Comparison of ENCODE assay signal across 9 mouse cellular contexts in genomic region chr4:3081953-3082950, GRCm38 (mm10).
DNase-seq lines count a peak whose midpoint lies in the region; ATAC-seq lines count a peak whose summit lies in the region.
"Had no signal": no experiment of that assay in that cellular context is flagged by ENCODE, and none has a peak within 500 bp of the region (broad histone marks: within the 10 kb centered on the region; RNA-seq: fewer than 3 reads in every experiment).

No protein-coding gene starts in this region.

- H3K9ac ChIP-seq in forebrain, embryonic 11.5 days (ENCODE audit: low read length), result no peak overlapping the region
- H3K9ac ChIP-seq in forebrain, embryonic 13.5 days, result no peak overlapping the region
- H3K9ac ChIP-seq in limb, embryonic 13.5 days, result no peak overlapping the region
- H3K9ac ChIP-seq: embryonic facial prominence, embryonic 13.5 days had no signal

- ATAC-seq in forebrain, embryonic 11.5 days (replicated peaks; ENCODE audit: low FRiP score), result peak; percentile 11; the same call in 1 of the 2 replicates
- no peak for ATAC-seq in forebrain, embryonic 13.5 days
- ATAC-seq in limb, embryonic 13.5 days (ENCODE audit: low FRiP score, low read depth), result 0 out of 2 replicates have a peak, but pooled peaks have one; percentile 4
- peak; percentile 1; the same call in 1 of the 2 replicates for ATAC-seq in neutrophil, adult 5-6 weeks (ENCODE audit: extremely low read depth, insufficient number of reproducible peaks, low FRiP score, poor library complexity, severe bottlenecking)
- no peak for ATAC-seq in activated CD4-positive, CD25-positive, alpha-beta regulatory T cell, adult 4 months

- H3K4me1 ChIP-seq in forebrain, embryonic 11.5 days (replicated peaks; ENCODE audit: control insufficient read depth, insufficient read depth, low read length), result no peaks in the 10 kb centered on the region
- H3K4me1 ChIP-seq in forebrain, embryonic 13.5 days, result no peaks in the 10 kb centered on the region
- H3K4me1 ChIP-seq in limb, embryonic 13.5 days, result no peaks in the 10 kb centered on the region
- H3K4me1 ChIP-seq: embryonic facial prominence, embryonic 13.5 days had no signal

- H3K36me3 ChIP-seq in forebrain, embryonic 11.5 days (ENCODE audit: control insufficient read depth, insufficient read depth, low read length), result peaks cover 3% of the 10 kb centered on the region; the same call in 1 of the 2 replicates
- H3K36me3 ChIP-seq in forebrain, embryonic 13.5 days (ENCODE audit: poor library complexity, severe bottlenecking), result no peaks in the 10 kb centered on the region
- no peaks in the 10 kb centered on the region for H3K36me3 ChIP-seq in limb, embryonic 13.5 days

- H3K27me3 ChIP-seq in forebrain, embryonic 11.5 days (ENCODE audit: control insufficient read depth, insufficient read depth, low read length), result no peaks in the 10 kb centered on the region
- H3K27me3 ChIP-seq in forebrain, embryonic 13.5 days, result no peaks in the 10 kb centered on the region
- H3K27me3 ChIP-seq in limb, embryonic 13.5 days, result no peaks in the 10 kb centered on the region
- H3K27me3 ChIP-seq: embryonic facial prominence, embryonic 13.5 days had no signal

- no peak overlapping the region for H3K4me3 ChIP-seq in forebrain, embryonic 11.5 days (ENCODE audit: low read depth, low read length)
- no peak overlapping the region for H3K4me3 ChIP-seq in forebrain, embryonic 13.5 days
- no peak overlapping the region for H3K4me3 ChIP-seq in limb, embryonic 13.5 days
- H3K4me3 ChIP-seq: embryonic facial prominence, embryonic 13.5 days had no signal

- H3K27ac ChIP-seq in forebrain, embryonic 11.5 days (ENCODE audit: low read depth, low read length), result no peak overlapping the region
- no peak overlapping the region for H3K27ac ChIP-seq in forebrain, embryonic 13.5 days
- H3K27ac ChIP-seq in limb, embryonic 13.5 days, result no peak overlapping the region
- H3K27ac ChIP-seq: embryonic facial prominence, embryonic 13.5 days had no signal

- H3K9me3 ChIP-seq in forebrain, embryonic 11.5 days (ENCODE audit: control insufficient read depth, low read length), result peaks cover 75% of the 10 kb centered on the region
- peaks cover 86% of the 10 kb centered on the region for H3K9me3 ChIP-seq in forebrain, embryonic 13.5 days (replicated peaks)
- H3K9me3 ChIP-seq in limb, embryonic 13.5 days, result peaks cover 78% of the 10 kb centered on the region

- H3K4me2 ChIP-seq in forebrain, embryonic 11.5 days (ENCODE audit: low read depth, low read length, severe bottlenecking), result no peak overlapping the region
- no peak overlapping the region for H3K4me2 ChIP-seq in forebrain, embryonic 13.5 days
- no peak overlapping the region for H3K4me2 ChIP-seq in limb, embryonic 13.5 days (replicated peaks)
- H3K4me2 ChIP-seq: embryonic facial prominence, embryonic 13.5 days had no signal

- peak; percentile 57 for DNase-seq in forebrain, embryonic 11.5 days (ENCODE audit: low spot score)
- peak; percentile 20 for DNase-seq in urinary bladder, adult 2 months (ENCODE audit: low spot score)
- DNase-seq in urinary bladder, postnatal 36 days (ENCODE audit: low spot score in 2 of 2), result no peak
- DNase-seq in frontal cortex, postnatal 10 days (ENCODE audit: low spot score in 2 of 2), result no peak

- WGBS in forebrain, embryonic 11.5 days, result 79% methylated on average over 3 of the region's 3 CpGs
- WGBS in forebrain, embryonic 13.5 days, result 79% methylated on average over 3 of the region's 3 CpGs
- WGBS in limb, embryonic 13.5 days, result 76% methylated on average over 3 of the region's 3 CpGs

Comparison
In these comparisons a context has a peak if more than half of its experiments do, and no peak if none do; other contexts are left out.
1. ATAC-seq: peak in forebrain, embryonic 11.5 days (single experiment), limb, embryonic 13.5 days (single experiment) and neutrophil, adult 5-6 weeks (single experiment); none in forebrain, embryonic 13.5 days (single experiment) and activated CD4-positive, CD25-positive, alpha-beta regulatory T cell, adult 4 months (single experiment).
2. DNase-seq: peak in forebrain, embryonic 11.5 days (single experiment) and urinary bladder, adult 2 months (single experiment); none in urinary bladder, postnatal 36 days (0 of 2) and frontal cortex, postnatal 10 days (0 of 2).